Mouse (Mus musculus) liver, adult 2 months (tissue): ENCODE results near the gene Cdk1.

Source experiments
- CTCF ChIP-seq: fragments of 200-500 bp; IDR thresholded peaks from 2 replicates; pipeline ENCODE4 v1.5.1; 2011; ENCODE audit warnings: low read depth, low read length, control low read depth
- POLR2A ChIP-seq: fragments of 200-500 bp; IDR thresholded peaks from 2 replicates; pipeline ENCODE4 v1.6.1; 2011; ENCODE audit warnings: low read length, control low read depth; ENCODE audit not compliant: insufficient read depth; ENCODE audit errors: extremely low read depth

DNA sequence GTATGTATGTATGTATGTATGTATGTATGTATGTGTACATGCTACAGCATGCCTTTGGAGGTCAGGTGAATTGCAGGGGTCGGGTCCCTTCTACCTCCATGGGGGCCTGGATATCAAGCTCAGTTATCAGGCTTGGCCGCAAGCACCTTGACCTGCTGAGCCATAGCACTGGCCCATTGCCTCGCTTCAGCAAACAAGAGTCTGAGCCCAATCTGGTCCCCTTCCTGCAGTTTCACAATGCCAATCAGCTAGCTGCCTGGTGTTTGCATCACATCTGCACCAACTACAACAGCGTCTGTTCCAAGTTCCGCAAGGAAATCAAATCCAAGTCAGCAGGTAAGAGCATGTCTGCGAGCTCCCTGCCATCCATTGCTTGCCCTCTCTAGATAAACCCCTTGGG, 64.0 kb downstream of the Cdk1 start:
- TF ChIP-seq POLR2A (no peak), CTCF (no peak)
